Mouse (Mus musculus) left cerebral cortex, postnatal 14 days (tissue): Measurements from ENCODE around the gene Akap2. TPM values are rescaled to one million over a fixed set of nuclear protein-coding genes. Genes with fewer than 3 reads are reported as not detected.

Source experiments
- DNase-seq, 2 experiments: peaks; one replicate each; pipeline ENCODE4 v3.0.0; 2021 to 2022; ENCODE audit warnings: low spot score in 2 of 2, mixed read lengths in 1 of 2
- intact Hi-C: fragments of 180-260 bp; cut with DNase I; formaldehyde crosslinking; loops from one replicate; pipeline ENCODE4 v1.15.1; 2025
- total RNA-seq, 2 experiments: library from RNA; stranded (reverse); gene quantifications; 2 replicates each; pipeline ENCODE4 v1.2.3; 2021

Akap2 gene
- total RNA-seq, 2 experiments from 2014 or later: 34.4 to 39.5 TPM

DNA sequence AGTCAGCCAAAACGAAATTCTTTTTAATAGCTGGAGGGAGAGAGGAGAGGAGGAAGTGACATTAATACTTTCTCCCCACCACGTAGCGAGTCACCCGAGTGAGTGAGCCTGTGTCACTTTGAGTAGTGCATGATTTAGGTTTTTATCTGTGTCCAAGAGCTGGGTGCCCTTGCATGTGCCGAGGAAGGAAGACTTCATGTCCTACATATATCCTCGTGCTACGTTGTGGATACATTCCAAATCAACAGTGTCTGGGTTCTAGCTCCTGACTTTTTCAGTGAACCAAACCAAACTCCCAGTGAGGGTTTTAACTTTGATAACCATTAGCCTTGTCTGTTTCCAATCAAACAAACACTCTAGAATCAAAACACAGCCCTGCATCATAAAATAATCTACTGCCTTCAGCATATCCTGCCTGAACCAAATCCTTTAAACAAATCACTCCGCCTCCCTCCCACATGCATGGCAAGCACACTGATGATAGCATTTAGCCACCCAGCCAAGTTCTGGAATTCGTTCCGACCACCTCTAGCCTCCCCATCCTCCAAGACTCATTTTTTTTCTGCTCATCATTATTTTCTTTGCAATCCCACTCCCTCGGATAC lies 26.0 kb downstream of the Akap2 start:
- DNase-seq: no peak
- intact Hi-C loops: no loop called here

- no peak for DNase-seq
- intact Hi-C loops: no loop called here
Measured at GRCm38 (mm10) chr4:57750651-57751050, 33.2 kb downstream of the Akap2 start.

GRCm38 (mm10) chr4:57751054-57751453 lies 33.6 kb downstream of the Akap2 start:
- no peak for DNase-seq
- intact Hi-C loops: no loop called here

GRCm38 (mm10) chr4:57751566-57751965 lies 34.1 kb downstream of the Akap2 start:
- no peak for DNase-seq
- intact Hi-C loops: no loop called here

- intact Hi-C loops: no loop called here
- no peak for DNase-seq
Measured at GRCm38 (mm10) chr4:57755085-57755484, 37.6 kb downstream of the Akap2 start.

GRCm38 (mm10) chr4:57757997-57758396 lies 40.5 kb downstream of the Akap2 start:
- intact Hi-C loops: no loop called here
- DNase-seq: no peak

GRCm38 (mm10) chr4:57762424-57762823 lies 45.0 kb downstream of the Akap2 start:
- intact Hi-C loops: no loop called here
- DNase-seq: no peak

DNA sequence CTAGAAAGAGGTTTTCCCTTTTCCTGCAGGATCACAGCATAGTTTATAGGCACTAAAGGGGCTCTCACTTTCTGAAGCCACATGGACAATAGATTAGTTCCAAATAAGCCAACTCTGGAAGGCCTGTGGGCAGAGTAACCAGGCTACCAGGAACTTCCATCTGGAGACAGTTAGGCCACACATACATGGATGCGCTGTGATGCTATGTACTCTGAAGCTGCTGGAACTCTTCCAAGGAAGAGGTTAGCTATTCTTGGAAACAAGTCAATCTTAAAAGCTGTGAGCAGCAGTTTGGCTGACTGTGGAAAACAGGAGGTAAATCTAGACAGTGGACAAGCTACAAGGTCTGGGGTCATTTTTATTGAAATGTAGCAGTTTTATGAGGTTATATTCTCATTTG lies 46.9 kb downstream of the Akap2 start:
- DNase-seq: peak in 1 of 2 experiments; percentile 49
- intact Hi-C loops: no loop called here

GRCm38 (mm10) chr4:57764926-57765325 lies 47.5 kb downstream of the Akap2 start:
- intact Hi-C loops: no loop called here
- no peak for DNase-seq

GRCm38 (mm10) chr4:57765806-57766205 lies 48.3 kb downstream of the Akap2 start:
- intact Hi-C loops: no loop called here
- DNase-seq: no peak

GRCm38 (mm10) chr4:57769007-57769406 lies 51.5 kb downstream of the Akap2 start:
- no peak for DNase-seq
- intact Hi-C loops: no loop called here

DNA sequence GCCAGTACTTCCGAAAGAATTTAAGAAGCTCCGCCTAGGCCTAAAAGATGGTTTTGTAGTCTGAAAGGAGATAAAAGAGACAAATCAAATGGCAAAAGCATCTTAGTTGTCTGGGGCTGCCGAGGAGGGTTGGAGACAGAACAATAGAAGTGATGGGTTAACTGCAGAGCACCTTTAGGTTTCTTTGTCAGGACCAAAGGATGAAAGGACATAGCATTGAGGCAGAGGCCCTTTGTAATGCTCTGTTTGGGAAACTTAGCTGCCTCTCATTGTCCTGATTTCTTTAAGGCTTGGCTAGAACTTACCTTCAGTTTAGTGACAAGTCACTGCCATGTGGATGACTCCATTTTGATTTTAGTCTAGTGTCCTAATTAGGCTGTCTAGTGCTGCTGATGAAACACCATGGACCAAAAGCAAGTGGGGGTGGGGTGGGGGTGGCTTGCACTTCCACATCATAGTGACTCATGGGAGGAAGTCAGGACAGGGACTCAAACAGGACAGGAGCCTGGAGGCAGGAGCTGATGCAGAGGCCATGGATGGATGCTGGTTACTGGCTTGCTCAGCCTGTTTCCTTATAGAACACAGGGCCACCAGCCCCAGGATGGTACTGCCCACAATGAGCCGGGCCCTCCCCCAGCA lies 52.8 kb downstream of the Akap2 start:
- no peak for DNase-seq
- intact Hi-C loops: no loop called here

DNA sequence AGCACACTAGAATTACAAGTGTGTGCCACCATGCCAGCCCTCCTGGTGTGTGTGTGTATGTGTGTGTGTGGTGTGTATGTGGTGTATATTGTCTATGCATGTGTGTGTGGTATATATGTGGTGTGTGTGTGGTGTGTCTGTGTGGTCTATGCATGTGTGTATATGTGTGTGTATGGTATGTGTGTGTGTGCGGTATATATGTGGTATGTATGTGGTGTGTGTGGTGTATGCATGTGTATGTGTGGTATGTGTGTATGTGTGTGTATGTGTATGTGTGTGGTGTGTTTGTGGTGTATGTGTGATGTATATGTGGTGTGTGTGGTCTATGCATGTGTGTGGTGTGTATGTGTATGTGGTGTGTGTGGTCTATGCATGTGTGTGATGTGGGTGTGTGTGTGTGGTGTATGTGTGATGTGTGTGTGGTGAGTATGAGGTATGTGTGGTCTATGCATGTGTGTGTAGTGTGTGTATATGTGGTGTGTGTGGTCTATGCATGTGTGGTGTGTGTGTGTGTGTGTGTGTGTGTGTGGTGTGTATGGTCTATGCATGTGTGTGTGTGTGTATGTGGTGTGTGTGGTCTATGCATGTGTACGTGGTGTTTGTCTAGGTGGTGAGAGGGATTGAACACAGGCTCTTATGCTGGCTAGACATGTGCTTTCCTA lies 54.2 kb downstream of the Akap2 start:
- intact Hi-C loops: no loop called here
- no peak for DNase-seq

DNA sequence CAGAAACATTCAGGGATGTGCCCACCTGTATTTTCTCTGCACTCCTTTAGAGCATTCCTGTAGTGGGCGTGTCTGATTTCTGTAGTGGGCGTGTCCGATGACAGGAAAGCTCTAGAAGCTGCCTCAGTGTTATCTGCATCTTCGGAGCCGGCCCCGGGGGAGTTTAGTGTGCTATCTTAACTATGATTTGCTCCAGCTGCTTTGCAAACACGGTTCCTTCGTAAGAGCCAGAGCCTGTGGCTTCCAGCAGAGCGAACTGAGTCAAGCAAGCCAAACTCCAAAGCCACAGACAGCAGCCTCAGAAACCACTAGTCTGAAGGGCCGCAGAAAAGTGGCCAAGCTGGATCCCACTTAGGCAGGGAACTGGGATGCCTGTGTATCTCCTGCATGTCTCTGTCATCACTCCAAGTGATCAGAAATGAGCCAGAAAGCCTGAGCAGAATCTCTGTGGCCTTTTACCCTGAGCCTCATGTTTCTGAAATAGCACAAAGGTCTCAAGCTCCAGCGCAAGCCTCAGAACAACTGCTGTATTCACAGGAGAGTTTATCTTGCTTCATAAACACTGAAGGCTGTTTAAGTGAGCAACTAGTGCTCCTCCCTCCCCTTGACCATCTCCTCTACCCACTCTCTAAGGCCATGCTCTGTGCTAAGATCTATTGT lies 55.5 kb downstream of the Akap2 start:
- no peak for DNase-seq
- intact Hi-C loops: no loop called here

DNA sequence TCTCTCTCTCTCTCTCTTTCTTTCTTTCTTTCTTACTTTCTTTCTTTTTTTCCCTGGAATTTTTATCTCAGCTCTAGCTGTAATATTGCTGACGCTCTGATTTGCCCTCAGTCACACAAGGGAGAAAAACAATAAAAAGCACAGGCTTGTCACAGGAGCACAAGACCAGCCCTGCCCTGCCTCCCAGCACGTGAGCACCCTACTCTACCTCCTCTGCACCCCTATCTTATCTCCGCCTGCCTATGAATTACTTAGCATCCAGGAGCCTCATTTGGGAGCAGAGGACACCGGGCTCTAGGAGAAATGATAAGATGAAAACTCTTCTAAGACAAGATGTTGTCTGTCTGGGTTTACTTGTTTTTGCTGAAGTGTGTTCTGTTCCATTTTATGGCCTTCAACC lies 57.1 kb downstream of the Akap2 start:
- intact Hi-C loops: no loop called here
- no peak for DNase-seq

GRCm38 (mm10) chr4:57775582-57775981 lies 58.1 kb downstream of the Akap2 start:
- intact Hi-C loops: no loop called here
- DNase-seq: no peak

DNA sequence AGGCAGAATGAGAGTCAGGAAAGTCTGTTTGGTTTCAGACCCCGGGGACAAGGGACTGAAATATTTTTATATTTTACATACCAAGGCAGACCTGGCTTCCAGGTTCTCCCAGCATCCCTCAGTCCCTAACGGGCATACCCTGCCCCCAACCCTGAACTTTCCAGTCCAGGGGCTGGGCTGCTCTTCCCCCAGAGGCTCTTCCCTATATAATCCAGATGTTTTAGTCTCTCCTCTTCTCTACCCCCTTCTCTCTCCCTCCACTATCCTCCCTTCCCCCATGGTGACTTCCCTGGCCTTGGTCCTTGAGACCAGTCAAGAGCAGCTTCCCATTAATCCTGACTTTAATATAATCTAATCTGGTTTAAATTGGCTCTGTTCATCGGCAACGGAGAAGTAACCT lies 62.9 kb downstream of the Akap2 start:
- DNase-seq: no peak
- intact Hi-C loops: loop anchor here (5.0 kb wide), 1 partner anchor 108 kb away; no protein-coding TSS in a partner anchor

DNA sequence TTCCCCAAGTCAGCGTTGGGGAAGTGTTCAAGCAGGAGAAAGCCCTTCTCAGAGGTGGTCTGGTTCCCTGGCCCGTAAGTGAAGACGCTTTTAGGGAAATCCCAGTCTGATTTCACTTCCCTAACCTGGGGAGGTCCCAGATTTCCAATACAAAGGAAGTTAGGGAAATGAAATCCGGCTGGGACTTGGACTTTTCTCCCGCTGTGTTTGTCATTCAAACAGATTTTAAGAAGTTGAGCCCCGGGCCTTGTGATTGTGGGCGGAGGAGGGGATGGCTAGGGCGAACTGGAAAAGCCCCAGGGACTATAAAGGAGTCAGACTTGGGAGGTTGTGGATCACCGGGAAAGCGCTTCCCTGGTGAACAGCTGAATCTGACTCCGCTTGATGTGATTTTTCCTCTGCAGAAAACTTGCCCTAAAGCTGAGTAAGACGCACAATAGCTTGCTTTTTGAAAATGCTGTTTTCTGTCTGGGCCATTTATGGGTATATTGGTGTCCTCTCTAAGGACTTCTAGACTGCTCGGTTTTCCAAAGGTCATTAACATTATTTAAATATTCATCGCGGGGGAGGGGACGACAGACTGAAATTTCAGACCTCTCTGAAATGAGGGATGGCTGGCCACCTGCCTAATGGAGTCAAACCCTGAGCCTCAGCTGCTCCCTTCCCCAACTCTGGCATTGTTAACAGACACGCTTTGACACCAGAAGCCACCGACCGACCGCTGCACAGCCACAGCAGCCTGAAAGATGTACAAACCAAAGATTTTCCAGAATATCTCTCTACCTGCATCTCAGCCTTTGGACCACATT lies 63.6 kb downstream of the Akap2 start:
- no peak for DNase-seq
- intact Hi-C loops: loop anchor here (5.0 kb wide), 1 partner anchor 109 kb away; no protein-coding TSS in a partner anchor

- intact Hi-C loops: loop anchor here (5.0 kb wide), 1 partner anchor 110 kb away; no protein-coding TSS in a partner anchor
- peak in 1 of 2 experiments; percentile 29 for DNase-seq
Measured at GRCm38 (mm10) chr4:57781994-57782393, 64.5 kb downstream of the Akap2 start.
